Mouse (Mus musculus): ENCODE measurements at regions not wholly inside any gene's neighbourhood (a gene's known extent, or its start where the extent isn't known, plus 50 kb on each side); places are given as distances from the start of the nearest gene placed in this dataset.

DNA sequence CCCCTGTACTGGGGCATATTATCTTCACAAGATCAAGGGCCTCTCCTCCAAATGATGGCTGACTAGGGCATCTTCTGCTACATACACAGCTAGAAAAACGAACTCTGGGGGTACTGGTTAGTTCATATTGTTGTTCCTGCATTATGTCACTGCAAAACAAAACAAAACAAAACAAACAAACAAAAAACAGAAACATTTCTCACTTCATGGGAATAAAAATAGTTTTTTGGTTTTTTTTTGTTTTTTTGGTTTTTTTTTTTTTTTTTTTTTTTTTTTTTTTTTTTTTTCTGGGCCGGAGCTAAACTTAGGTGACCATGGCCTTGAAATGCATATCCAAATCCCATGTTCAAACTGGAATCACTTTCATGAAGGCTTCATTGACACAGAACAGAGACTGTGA is 1184.4 kb downstream of the Efna5 start:
- no peak for DNase-seq

DNA sequence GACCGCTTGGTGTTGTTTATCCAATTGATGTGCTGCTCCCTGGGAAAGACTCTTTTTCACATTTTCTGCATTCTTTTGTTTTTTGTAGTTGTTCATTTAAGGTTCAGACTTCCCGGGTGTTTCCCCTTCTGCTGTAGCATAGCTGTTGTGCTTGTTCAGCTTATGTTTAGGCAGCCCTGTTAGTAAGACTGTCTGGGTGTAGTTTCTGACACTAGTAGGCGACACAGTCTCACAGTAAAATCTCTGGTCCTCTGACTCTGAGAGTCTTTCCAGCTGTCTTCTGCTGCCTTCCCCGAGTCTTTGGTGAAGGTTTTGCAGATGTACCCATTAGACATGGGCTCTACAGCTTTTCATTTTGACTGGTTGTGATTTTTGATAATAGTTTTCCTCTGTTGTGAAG is 1194.8 kb downstream of the Efna5 start:
- no peak for DNase-seq

DNA sequence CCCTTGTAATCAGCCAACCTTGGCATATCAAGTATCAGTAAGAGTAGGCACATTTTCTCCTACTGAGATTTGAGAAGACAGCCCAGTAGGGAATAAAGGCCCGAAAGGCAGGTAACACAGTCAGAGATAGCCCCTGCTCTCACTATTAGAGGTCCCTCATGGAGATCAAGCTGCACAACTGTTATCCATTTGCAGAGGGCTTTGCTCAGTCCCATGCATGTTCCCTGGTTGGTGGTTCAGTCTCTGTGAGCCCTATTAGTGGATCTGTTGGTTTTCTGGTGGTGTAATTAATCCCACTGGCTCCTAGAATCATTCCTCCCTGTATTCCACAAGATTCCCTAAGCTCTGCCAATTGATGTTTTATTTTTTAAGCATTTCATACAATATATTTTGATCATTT is 1196.6 kb downstream of the Efna5 start:
- DNase-seq = no peak

DNA sequence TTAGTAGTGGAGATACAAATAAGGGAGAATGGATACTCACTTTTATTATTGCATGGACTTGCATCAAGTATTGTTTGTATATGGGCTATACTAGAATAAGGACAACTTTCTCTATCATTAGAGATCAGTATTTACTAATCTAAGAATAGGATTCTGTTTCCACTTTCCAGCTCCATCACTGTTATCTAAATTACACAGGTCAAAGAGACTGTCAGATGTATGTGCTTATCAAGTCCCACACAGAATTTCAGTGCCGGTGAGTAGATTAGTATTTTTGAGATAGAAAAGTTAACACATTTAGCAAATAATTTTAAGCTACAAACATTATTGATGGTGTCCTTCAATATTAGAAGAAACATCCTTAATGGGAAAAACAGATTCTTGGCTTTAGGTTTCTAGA is 1210.5 kb downstream of the Efna5 start:
- no peak for DNase-seq

DNA sequence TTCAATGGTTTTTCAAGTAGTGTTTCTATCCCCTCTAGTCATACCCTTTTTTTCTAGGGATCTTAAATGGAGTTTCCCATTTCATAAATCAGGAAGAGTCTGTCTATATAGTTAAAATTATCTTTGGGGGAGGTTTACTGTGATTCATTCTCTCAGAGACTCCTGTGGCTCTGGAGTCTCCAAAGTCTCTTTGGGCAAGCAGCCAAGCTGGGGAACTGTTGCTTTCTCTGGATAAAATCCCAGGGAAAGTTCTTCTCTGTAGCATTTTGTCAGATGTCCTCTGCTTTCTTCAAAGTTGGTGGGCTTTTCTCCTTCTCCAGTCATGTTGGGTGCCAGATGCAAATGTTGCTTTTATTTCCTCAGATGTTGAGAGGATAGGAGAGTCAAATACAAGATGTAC is 1213.7 kb downstream of the Efna5 start:
- peak in 1 of 2 experiments; percentile 22 for DNase-seq

DNA sequence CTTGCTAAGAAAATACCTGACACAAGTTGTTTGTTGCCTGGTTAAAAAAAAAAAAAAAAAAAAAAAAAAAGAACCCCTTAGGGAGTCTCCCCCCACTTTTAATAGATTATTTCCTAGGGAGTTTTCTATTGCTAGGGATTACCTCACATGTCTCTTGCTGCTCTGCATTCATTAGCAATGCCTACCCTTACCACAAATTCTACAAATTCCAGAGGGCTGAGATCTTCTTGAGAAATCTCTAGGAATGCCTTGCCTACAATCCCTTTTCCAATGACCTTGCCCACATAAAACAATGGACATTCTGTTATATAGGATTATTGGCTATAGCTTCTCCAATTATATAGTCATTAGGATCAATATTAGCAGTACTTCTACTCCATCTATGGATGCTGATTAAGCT is 1216.2 kb downstream of the Efna5 start:
- no peak for DNase-seq

DNA sequence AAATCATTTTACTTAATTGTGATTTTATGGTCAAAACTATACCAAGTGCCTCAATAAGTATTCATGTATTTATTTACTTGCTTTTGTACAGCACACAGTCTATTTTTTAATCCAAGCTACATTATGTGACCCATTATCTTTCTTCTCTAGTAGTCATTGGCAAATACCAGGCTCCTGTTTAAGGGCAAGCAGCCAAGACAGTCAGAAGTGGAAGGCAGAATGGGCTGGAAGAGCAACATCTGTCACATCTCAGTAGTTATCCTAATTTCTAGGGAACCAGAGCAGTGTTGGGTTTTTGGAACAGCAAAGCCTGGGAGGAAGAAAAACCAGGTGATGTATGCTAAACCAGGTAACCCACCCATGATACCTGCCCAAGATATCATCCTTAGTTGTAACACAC is 1233.5 kb downstream of the Efna5 start:
- peak in 1 of 2 experiments; percentile 35 for DNase-seq

DNA sequence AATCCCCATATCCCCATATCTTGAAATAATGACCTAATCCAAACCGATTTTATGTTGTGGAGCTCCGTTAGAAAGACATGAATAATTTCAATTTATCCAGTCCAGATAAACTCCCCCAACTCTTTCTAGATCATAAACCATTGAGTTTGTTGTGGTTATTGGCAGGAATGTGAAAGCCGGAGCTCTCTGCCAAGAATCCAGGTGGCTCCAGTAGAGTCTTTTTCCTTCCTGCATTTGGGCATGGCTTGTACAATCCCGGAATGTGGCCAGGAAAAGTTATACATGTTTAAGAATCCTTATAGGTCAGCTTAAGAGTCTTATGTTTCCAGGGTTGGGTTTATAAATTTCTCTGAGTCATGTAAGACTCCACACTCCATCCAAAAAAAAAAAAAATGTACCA is 1272.8 kb downstream of the Efna5 start:
- DNase-seq = peak; percentile 24 to 53

DNA sequence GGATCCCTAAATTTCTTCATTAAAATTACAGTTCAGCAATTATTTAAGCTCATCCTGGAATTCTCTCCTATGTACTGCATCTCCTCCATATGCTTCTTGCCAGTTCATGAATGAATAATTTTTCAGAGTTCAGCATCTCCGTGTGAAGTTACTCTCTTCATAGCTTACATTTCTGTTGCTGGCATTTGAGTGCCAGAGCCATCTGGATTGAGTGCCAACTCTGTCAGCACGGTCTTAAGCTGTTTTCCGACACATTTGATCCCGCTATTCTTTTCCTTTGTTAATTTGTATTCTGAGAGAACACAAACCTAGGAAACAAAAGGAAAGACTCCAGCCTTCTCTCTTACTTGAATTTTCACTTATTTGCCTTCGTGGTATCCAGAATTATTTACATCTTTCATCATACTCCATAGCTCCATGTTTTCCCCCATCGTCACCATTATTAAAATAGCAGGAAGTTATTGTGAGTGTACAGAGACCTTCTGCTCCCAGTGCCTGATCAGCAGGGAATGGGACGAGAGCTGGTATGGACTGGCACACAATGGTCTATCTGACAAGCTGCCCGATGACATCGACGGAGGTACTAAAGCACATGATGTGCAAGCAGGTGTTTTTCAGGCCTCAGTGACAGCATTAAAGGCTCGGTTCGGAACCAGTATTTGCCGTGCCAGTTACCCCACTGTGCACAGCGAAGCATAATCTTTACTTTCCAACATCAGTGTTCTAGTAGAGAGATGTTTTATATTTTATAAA is 1274.2 kb downstream of the Efna5 start:
- DNase-seq = peak; percentile 32 to 51

DNA sequence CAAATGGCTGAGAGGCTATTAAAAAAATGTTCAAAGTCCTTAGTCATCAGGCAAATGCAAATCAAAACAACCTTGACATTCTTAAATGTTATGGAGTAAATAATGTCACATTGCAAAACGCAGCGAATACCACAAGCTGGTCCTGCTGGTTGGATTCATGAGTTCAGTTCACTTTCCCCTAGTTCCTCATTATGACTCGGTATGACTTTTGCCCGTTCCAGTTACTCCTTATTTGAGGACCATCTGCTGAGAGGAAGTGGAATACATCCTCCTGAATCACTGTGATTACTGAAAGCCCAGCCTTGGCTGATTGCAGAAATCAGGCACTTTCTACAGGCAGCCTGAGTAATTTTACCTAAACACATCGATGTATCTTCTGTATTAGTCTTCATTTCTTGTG is 1276.9 kb downstream of the Efna5 start:
- peak in 1 of 2 experiments; percentile 2 for DNase-seq

DNA sequence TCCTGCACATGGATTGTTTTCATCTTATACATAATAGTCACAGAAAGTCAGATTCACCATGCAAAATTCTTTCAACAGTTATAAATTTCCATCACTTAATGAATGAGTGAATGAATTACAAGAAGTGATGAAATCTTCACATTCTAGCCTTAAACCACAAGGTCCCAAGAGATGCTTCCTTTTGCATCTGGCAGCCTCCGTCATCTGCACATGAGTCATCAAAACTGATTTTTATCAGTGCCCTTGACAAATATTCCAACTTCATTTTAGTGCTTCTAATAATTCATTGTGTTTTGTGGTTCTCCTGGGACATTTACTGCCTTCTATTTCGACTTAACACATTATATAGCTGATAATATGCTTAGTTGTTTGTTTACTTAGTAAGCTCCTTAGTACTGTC is 1291.9 kb downstream of the Efna5 start:
- DNase-seq = no peak

DNA sequence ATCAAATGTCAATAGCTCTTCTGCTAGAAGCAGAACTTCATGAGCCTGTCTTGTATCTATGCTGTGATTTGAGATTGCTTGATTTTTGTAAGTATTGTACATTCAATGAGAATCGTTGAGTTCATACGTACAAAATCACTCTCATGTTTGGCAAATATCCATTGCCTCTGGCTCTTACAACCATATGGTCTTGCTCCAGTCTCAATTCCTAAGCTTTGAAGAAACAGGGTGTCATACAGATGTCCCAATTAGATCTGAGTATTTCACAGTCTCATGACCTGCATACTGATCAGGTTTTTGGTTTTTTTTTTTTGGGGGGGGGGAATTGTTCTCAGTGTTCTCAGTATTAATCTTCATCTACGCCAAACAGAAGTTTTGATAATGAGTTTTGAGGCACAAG is 1302.2 kb downstream of the Efna5 start:
- no peak for DNase-seq

DNA sequence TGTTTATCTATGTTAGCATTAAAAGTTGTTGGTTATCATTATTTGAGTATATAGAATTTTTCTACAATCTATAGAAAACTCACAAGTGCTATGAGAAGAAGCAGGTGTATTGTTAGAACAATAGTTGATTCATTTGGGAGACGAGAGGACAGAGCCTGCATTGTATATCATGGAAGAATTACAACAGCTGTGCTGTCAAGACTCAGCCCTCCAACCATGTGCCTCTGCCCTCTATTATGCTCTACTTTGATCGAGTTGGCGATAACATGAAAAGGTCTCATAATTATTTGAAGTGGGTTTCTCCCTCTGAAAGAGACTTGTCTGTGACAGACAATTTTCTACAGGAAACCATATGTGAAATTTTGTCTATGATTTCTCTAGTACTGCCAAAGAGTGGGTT is 1310.2 kb downstream of the Efna5 start:
- DNase-seq = no peak
